Mouse (Mus musculus) hindbrain, embryonic 10.5 days (tissue): ENCODE results near the gene Fam19a5. TPM values are rescaled to one million over a fixed set of nuclear protein-coding genes. Genes with fewer than 3 reads are reported as not detected.

Source experiments
- DNase-seq: peaks from one replicate; pipeline ENCODE4 v3.0.0-alpha.2; 2017; ENCODE audit warnings: low spot score
- H3K27ac ChIP-seq: fragments of 300-500 bp; sonication (generic); 2 replicates; pipeline ENCODE4 v1.5.1; 2016; ENCODE audit warnings: mild to moderate bottlenecking, moderate library complexity
- H3K27me3 ChIP-seq: fragments of 300-500 bp; sonication (generic); 2 replicates; pipeline ENCODE4 v1.6.1; 2016; ENCODE audit warnings: mild to moderate bottlenecking; ENCODE audit not compliant: poor library complexity, insufficient read depth, severe bottlenecking
- H3K36me3 ChIP-seq: fragments of 300-500 bp; sonication (generic); 2 replicates; pipeline ENCODE4 v1.6.1; 2016; ENCODE audit warnings: mild to moderate bottlenecking, moderate library complexity
- H3K4me1 ChIP-seq: fragments of 300-500 bp; sonication (generic); replicated peaks from 2 replicates; pipeline ENCODE4 v1.6.1; 2016; ENCODE audit warnings: mild to moderate bottlenecking
- H3K4me3 ChIP-seq: fragments of 300-500 bp; sonication (generic); 2 replicates; pipeline ENCODE4 v1.5.1; 2016; ENCODE audit warnings: mild to moderate bottlenecking, moderate library complexity
- H3K9me3 ChIP-seq: fragments of 300-500 bp; sonication (generic); 2 replicates; pipeline ENCODE4 v1.6.1; 2016; ENCODE audit warnings: mild to moderate bottlenecking, moderate library complexity
- WGBS: fragments of 180-500 bp; shearing (Covaris S2); methylation state at CpG from one replicate; pipeline ENCODE4 v1.1.7; 2016; 5-methylcytosine and 5-hydroxymethylcytosine counted together
- polyA plus RNA-seq: library from polyadenylated mRNA; unstranded; fragments of >200 nt; fragmentation: Nextera tagmentation; extraction: Ambion mirVana; gene quantifications from 2 replicates; pipeline ENCODE4 v1.2.1, GENCODE M21; 2016

Gene Fam19a5
- polyA plus RNA-seq, 1 experiment from 2014 or later: 8.2 TPM

DNA sequence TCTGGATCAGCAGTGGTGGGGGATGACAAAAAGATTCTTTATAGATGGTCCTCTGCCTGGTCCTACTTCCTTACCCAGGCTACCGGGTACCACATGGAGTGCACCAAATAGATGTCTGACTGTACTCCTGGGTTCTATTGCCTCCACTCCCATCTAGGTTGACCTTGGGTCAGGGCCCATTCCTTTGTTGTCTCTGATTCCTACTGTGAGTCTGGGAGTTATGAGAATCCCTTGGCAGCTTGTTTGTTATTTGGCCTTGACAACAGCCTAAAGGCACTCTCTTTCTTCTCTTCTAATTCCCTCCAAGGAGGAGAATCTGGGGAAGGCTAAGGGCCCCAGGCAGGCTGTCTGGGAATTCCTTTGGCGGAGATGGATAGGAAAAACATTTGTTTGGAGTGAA, 105.6 kb downstream of the Fam19a5 start:
- 59% methylated on average over 2 of the region's 2 CpGs for WGBS
- peaks cover 47% of the 10 kb centered on the region for H3K4me1 ChIP-seq
- no peak overlapping the region for H3K27ac ChIP-seq
- no peak for DNase-seq
- no peaks in the 10 kb centered on the region for H3K27me3 ChIP-seq
- no peaks in the 10 kb centered on the region for H3K9me3 ChIP-seq
- no peaks in the 10 kb centered on the region for H3K36me3 ChIP-seq
- no peak overlapping the region for H3K4me3 ChIP-seq

DNA sequence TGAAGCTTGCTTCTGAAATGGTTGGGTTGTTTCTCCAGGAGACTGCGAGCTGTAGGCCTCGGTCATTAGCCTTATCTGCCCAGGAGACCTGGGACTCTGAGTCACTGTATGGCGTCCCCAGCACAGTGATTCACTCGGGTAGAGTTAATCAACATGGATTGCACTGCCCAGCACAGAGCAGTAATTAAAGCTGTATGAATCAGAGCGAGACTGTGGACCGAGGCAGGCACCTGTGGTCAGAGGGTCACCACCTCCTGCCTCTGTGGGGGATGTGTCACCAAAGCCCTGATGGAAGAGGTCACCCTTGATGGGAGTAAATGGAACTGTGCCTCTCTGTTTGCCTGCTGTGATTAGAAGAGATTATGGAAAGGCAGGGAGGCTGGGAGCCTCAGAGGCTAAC, 110.5 kb downstream of the Fam19a5 start:
- H3K27ac ChIP-seq: no peak overlapping the region
- H3K9me3 ChIP-seq: no peaks in the 10 kb centered on the region
- peaks cover 11% of the 10 kb centered on the region for H3K4me1 ChIP-seq
- 77% methylated on average over 6 of the region's 6 CpGs for WGBS
- DNase-seq: no peak
- no peaks in the 10 kb centered on the region for H3K27me3 ChIP-seq
- no peak overlapping the region for H3K4me3 ChIP-seq
- no peaks in the 10 kb centered on the region for H3K36me3 ChIP-seq

DNA sequence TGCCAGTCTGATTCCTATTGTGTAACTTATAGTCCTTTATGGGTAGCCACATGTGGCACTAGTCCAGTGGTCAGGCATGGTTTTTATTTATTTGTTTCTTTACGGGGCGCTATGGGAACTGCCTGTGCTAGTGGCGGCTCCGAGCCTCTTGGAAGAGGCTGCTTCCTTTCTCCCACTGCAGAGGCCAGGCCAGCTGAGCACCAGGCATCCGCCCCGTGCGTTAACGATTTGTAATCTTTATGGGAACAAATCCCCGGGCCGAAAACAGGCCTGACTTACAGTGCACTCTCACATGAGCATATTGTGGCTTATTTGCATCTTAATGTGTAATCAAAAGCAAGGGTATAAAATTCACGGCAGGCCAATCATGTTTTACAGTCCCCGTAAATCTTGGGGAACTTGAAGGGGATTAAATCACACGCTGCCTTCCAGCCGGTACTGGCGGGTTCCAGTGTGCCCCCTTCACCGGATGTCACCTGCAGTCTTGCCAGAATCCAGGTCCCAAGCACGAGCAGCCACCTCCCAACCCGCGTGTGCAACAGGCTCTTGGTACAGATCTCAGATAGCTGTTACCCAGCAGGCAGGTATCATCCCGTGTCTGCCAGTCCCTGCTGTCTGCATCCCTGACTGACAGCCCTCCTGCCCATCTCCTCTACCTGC, 112.5 kb downstream of the Fam19a5 start:
- no peaks in the 10 kb centered on the region for H3K9me3 ChIP-seq
- no peak overlapping the region for H3K4me3 ChIP-seq
- DNase-seq: no peak
- WGBS: 88% methylated on average over 20 of the region's 20 CpGs
- H3K27me3 ChIP-seq: no peaks in the 10 kb centered on the region
- H3K4me1 ChIP-seq: 0 out of 2 replicates have a peak, but pooled peaks cover 6% of the 10 kb centered on the region
- H3K27ac ChIP-seq: no peak overlapping the region
- H3K36me3 ChIP-seq: no peaks in the 10 kb centered on the region

DNA sequence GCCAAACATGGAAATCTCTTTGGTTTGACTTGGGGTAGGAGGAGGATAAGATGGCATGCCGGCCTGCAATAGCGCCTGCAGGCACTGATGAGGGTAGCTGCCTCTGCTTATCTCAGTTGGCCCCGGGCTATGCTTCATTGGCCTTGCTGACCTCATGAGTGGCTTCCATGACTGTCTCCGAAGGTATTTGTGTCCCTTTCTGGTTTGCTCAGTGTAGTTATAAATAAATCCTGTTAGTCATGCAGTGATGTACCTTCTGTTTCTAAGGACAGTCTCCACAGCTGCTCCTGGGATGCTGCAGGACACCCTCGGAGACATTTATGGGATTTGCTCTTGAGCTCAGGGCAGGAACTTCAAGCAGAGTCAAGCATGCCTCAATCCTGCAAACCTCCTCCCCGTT, 115.6 kb downstream of the Fam19a5 start:
- H3K27ac ChIP-seq: no peak overlapping the region
- H3K36me3 ChIP-seq: 0 out of 2 replicates have a peak, but pooled peaks cover 1% of the 10 kb centered on the region
- 0 out of 2 replicates have a peak, but pooled peaks cover 4% of the 10 kb centered on the region for H3K4me1 ChIP-seq
- H3K4me3 ChIP-seq: no peak overlapping the region
- no peaks in the 10 kb centered on the region for H3K27me3 ChIP-seq
- no peaks in the 10 kb centered on the region for H3K9me3 ChIP-seq
- no peak for DNase-seq
- WGBS: 93% methylated on average over 6 of the region's 6 CpGs

DNA sequence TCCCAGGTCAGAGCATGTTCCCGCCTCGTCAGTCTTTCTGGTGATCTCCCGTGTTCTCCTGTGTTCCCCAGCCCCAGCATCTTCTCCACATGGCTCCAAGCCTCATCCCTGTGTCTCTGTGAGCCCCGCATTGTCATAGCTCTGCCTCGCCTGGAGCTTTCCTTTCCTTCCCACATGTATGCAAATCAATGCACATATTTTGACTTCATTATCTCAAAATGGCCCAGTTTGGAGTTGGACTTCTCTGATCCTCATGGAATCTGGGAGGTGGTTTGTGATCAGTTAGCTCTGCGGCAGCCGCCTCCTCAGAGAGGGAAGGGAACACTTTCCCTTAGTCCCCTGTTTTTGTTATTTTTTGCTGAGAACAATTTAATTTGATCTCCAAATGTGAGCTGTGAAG, 117.9 kb downstream of the Fam19a5 start:
- no peak overlapping the region for H3K4me3 ChIP-seq
- H3K27ac ChIP-seq: no peak overlapping the region
- no peaks in the 10 kb centered on the region for H3K9me3 ChIP-seq
- H3K4me1 ChIP-seq: peaks cover 10% of the 10 kb centered on the region; the same call in 1 of the 2 replicates
- 0 out of 2 replicates have a peak, but pooled peaks cover 3% of the 10 kb centered on the region for H3K36me3 ChIP-seq
- 87% methylated on average over 7 of the region's 7 CpGs for WGBS
- no peaks in the 10 kb centered on the region for H3K27me3 ChIP-seq
- no peak for DNase-seq

DNA sequence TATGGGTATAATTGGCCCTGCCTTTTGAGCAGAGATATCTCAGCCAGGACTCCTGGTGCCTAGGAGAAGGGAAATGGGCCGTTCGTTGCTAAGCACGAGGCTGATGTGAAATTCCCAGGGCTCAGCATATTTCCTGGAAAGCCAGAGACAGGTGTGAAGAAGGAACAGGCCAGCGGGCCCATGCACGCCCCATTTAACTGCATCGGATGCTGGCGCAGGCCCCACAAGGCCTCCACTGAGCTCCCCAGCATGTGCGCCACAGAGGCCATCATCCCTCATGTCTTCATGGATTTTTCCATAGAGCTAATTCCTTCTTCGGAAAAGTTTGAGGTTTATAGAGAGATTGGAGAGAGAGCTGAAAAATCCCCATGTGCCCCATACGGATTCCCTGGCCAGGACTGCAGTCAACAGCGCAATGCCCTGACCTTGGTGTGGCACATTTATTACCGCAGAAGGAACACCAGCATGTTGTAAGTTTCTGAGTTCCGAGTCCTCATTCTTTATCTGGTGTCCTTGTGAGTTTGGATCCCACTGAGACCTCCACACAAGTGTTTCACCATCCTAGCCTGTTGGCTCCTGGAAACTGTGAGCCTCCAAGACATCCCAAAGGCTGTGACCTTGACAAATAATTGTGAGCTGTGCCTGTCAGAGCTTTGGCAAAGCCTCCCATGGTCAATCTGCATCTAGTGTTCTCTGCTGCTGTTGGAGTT, 122.1 kb downstream of the Fam19a5 start:
- no peak overlapping the region for H3K4me3 ChIP-seq
- DNase-seq: no peak
- no peak overlapping the region for H3K27ac ChIP-seq
- WGBS: 92% methylated on average over 13 of the region's 13 CpGs
- H3K9me3 ChIP-seq: no peaks in the 10 kb centered on the region
- H3K36me3 ChIP-seq: 0 out of 2 replicates have a peak, but pooled peaks cover 3% of the 10 kb centered on the region
- H3K27me3 ChIP-seq: no peaks in the 10 kb centered on the region
- H3K4me1 ChIP-seq: peaks cover 24% of the 10 kb centered on the region

DNA sequence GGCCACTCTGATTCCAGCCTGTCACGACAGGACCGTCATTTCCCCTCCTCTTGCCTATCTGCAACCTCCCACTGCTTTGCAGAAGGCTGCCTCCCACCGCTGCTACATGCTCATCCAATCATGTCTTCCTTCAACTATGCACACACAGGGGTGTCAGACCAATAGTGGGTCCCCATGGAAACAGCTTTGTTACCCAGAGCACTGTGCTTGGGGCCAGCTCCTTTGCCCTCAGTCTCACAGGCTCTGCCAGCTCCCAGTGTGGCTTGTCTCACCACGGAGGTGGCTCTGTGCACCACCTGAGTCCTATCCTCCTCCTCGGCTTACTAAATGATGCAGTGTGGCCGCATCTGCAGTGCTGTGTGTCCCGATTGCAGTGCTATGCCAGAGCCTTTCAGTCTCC, 123.3 kb downstream of the Fam19a5 start:
- H3K4me3 ChIP-seq: no peak overlapping the region
- H3K27ac ChIP-seq: peak overlapping the region; percentile 50; the same call in 1 of the 2 replicates
- no peaks in the 10 kb centered on the region for H3K9me3 ChIP-seq
- no peaks in the 10 kb centered on the region for H3K27me3 ChIP-seq
- 67% methylated on average over 7 of the region's 7 CpGs for WGBS
- H3K36me3 ChIP-seq: 0 out of 2 replicates have a peak, but pooled peaks cover 3% of the 10 kb centered on the region
- no peak for DNase-seq
- H3K4me1 ChIP-seq: peaks cover 36% of the 10 kb centered on the region

DNA sequence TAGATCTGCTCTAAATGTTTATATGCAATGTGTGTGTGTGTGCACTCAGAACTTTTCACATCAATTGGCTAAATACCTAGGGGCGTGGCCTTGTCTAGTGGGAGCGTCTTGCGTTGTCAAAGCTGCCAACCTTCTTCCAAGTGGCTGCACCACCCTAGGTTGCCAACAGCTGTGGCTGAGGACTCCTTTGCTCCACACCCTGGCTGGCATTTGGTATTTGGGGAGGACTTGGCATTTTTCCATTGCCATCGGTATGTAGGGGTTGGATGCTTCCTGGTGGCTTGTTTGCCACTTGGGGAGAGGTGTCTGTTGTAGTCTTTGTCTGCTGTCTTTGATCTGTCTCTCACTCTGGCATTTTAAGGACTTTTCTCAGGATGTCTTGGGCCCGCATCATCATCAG, 124.0 kb downstream of the Fam19a5 start:
- 90% methylated on average over 5 of the region's 5 CpGs for WGBS
- Histone ChIP-seq H3K4me1 (peaks cover 43% of the 10 kb centered on the region), H3K27ac (no peak overlapping the region), H3K27me3 (no peaks in the 10 kb centered on the region), H3K9me3 (no peaks in the 10 kb centered on the region), H3K4me3 (no peak overlapping the region), H3K36me3 (0 out of 2 replicates have a peak, but pooled peaks cover 3% of the 10 kb centered on the region)
- DNase-seq: no peak

DNA sequence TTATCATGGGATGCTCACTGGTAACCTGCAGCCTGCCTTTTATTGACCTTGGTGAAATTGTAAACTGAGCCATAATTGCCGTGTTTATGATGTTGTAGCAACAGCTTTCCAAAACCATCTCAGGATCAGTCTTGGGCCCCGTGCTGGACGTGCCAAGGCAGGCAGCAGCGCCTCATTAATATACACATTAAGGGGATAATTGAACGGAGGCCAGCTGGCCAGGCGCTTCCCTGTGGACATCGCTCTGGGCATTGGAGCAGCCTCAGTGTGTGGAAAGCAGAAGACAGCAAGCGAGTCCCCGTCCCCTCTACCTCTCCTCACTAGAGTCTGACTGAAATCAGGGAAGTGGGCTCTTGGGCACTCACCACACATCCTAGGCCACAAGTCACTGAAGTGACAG, 127.8 kb downstream of the Fam19a5 start:
- DNase-seq: no peak
- Histone ChIP-seq H3K4me3 (no peak overlapping the region), H3K27ac (no peak overlapping the region), H3K9me3 (no peaks in the 10 kb centered on the region), H3K27me3 (no peaks in the 10 kb centered on the region), H3K36me3 (no peaks in the 10 kb centered on the region), H3K4me1 (peaks cover 47% of the 10 kb centered on the region)
- WGBS: 68% methylated on average over 9 of the region's 9 CpGs

DNA sequence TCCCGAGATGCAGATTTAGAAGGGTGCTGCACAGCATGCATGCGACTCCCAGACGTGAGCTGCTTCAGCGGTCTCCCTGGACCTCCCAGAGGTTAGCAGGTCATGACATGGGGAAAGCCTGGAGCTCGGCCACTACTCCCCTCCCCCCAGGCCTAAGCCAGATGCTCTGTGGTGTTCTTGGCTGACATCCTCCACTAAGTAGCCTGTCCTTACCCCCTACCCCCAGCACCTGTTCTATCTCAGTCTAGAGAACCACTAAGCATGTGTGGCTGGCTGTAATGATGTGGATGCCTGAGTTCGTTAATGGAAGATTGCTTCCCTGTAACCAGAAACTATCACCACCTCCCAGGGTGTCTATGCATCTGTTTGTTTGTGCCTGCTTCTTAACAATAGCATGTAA, 134.6 kb downstream of the Fam19a5 start:
- Histone ChIP-seq H3K27me3 (no peaks in the 10 kb centered on the region), H3K36me3 (peaks cover 7% of the 10 kb centered on the region; the same call in 1 of the 2 replicates), H3K27ac (no peak overlapping the region; the same call in 1 of the 2 replicates), H3K9me3 (no peaks in the 10 kb centered on the region), H3K4me3 (no peak overlapping the region), H3K4me1 (peaks cover 27% of the 10 kb centered on the region)
- WGBS: 53% methylated on average over 6 of the region's 6 CpGs
- DNase-seq: no peak

DNA sequence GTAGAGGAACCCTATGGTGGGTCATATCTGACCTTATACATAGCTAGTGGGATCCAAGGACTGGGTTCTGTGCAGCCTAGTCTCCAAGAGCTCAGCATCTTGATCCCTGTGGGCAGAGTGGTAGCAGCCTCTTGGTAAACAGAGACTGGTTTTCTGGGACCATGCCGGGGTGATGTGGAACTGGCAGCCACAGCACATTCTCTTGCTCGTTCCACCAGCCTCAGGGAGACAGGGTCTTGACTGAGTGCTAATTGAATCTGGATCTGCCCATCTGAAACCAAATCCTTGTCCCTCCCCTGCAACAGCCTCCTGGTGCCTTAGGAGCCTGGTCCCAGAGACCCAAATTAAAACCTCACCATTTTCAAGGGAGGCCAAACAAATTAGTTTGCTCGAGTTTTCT, 138.3 kb downstream of the Fam19a5 start:
- DNase-seq: no peak
- H3K36me3 ChIP-seq: peaks cover 20% of the 10 kb centered on the region; the same call in 1 of the 2 replicates
- WGBS: 75% methylated on average over 3 of the region's 3 CpGs
- no peaks in the 10 kb centered on the region for H3K27me3 ChIP-seq
- H3K4me1 ChIP-seq: peaks cover 37% of the 10 kb centered on the region
- no peaks in the 10 kb centered on the region for H3K9me3 ChIP-seq
- no peak overlapping the region for H3K4me3 ChIP-seq
- H3K27ac ChIP-seq: no peak overlapping the region

DNA sequence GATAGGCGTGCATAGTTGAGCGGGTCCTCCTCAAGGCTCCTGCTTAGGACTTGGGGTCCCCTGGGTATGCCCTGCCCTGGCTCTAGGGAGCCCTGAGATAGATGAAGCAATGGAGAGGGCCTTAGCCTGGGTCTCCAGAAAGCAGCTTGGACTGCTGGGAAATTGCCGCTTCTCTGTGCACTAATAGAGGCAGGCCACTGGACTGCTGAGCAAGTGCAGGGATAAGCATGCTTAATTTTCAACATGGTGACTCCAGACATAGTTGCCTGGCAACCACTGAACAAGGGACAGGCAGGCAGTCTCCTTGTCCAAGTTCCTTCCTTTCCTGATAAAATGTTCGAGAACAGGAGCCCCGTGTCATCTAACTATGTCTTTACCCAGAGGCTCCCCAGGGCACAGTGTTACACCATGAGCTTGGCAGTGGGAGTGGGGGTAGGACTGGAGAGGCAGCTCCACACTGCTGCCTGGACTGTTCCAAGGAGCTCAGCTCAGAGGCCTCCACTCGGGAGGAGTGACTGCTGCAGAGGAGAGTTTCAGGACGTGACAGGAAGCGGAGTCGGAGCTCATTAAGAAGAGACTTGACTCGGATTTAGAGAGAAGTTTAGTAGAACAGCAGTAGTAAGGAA, 142.4 kb downstream of the Fam19a5 start:
- DNase-seq: no peak
- H3K27ac ChIP-seq: peak overlapping the region; percentile 56
- H3K36me3 ChIP-seq: peaks cover 21% of the 10 kb centered on the region; the same call in 1 of the 2 replicates
- no peaks in the 10 kb centered on the region for H3K27me3 ChIP-seq
- H3K9me3 ChIP-seq: no peaks in the 10 kb centered on the region
- WGBS: 66% methylated on average over 10 of the region's 10 CpGs
- H3K4me3 ChIP-seq: no peak overlapping the region
- H3K4me1 ChIP-seq: peaks cover 23% of the 10 kb centered on the region
